Mouse (Mus musculus): ENCODE data around the gene Erbb3. TPM values are rescaled to one million over a fixed set of nuclear protein-coding genes. Genes with fewer than 3 reads are reported as not detected.

Erbb3 gene
- total and polyA plus RNA-seq, 2 experiments from 2014 or later = 0.41 to 1.3 TPM

- Histone ChIP-seq H3K27ac (ENCODE audit: low read depth, low read length) (no peak overlapping the region), H3K27me3 (ENCODE audit: insufficient read depth, low read length) (peaks cover 9% of the 10 kb centered on the region), H3K4me1 (ENCODE audit: insufficient read depth) (no peaks in the 10 kb centered on the region), H3K9ac (no peak overlapping the region), H3K36me3 (ENCODE audit: insufficient read depth) (no peaks in the 10 kb centered on the region), H3K4me2 (ENCODE audit: low read depth) (no peak overlapping the region), H3K4me3 (ENCODE audit: low read depth, low read length) (no peak overlapping the region), H3K9me3 (ENCODE audit: low read length) (no peaks in the 10 kb centered on the region)
- DNase-seq (no peak), ATAC-seq (no peak)
- WGBS = 31% methylated on average over 7 of the region's 7 CpGs
- no peak for TF ChIP-seq CTCF (IDR thresholded peaks at IDR 0.05; ENCODE audit: low read depth)
Observed at GRCm38 (mm10) chr10:128583644-128584043, 5.8 kb downstream of the Erbb3 start.

GRCm38 (mm10) chr10:128579731-128580130, 9.7 kb downstream of the Erbb3 start:
- no peak for ATAC-seq
- Histone ChIP-seq H3K36me3 (ENCODE audit: insufficient read depth) (no peaks in the 10 kb centered on the region), H3K4me1 (ENCODE audit: insufficient read depth) (no peaks in the 10 kb centered on the region), H3K4me3 (ENCODE audit: low read depth, low read length) (no peak overlapping the region), H3K9ac (no peak overlapping the region), H3K27me3 (ENCODE audit: insufficient read depth, low read length) (no peaks in the 10 kb centered on the region; the same call in 1 of the 2 replicates), H3K27ac (ENCODE audit: low read depth, low read length) (no peak overlapping the region), H3K9me3 (ENCODE audit: low read length) (no peaks in the 10 kb centered on the region), H3K4me2 (ENCODE audit: low read depth) (no peak overlapping the region)
- WGBS = 82% methylated on average over 4 of the region's 4 CpGs
- no peak for DNase-seq
- TF ChIP-seq CTCF (IDR thresholded peaks at IDR 0.05; ENCODE audit: low read depth) = no peak

GRCm38 (mm10) chr10:128579298-128579697, 10.2 kb downstream of the Erbb3 start:
- H3K4me3 ChIP-seq (ENCODE audit: low read depth, low read length) = no peak overlapping the region
- H3K27me3 ChIP-seq (ENCODE audit: insufficient read depth, low read length) = no peaks in the 10 kb centered on the region
- WGBS = 87% methylated on average over 3 of the region's 3 CpGs
- H3K27ac ChIP-seq (ENCODE audit: low read depth, low read length) = no peak overlapping the region
- no peaks in the 10 kb centered on the region for H3K9me3 ChIP-seq (ENCODE audit: low read length)
- DNase-seq = no peak
- no peaks in the 10 kb centered on the region for H3K36me3 ChIP-seq (ENCODE audit: insufficient read depth)
- TF ChIP-seq CTCF (IDR thresholded peaks at IDR 0.05; ENCODE audit: low read depth) = no peak
- H3K4me2 ChIP-seq (ENCODE audit: low read depth) = no peak overlapping the region
- H3K4me1 ChIP-seq (ENCODE audit: insufficient read depth) = no peaks in the 10 kb centered on the region
- no peak overlapping the region for H3K9ac ChIP-seq
- ATAC-seq = no peak

- H3K4me3 ChIP-seq (ENCODE audit: low read depth, low read length) = no peak overlapping the region
- H3K27me3 ChIP-seq (ENCODE audit: insufficient read depth, low read length) = no peaks in the 10 kb centered on the region
- H3K4me1 ChIP-seq (ENCODE audit: insufficient read depth) = no peaks in the 10 kb centered on the region
- no peaks in the 10 kb centered on the region for H3K36me3 ChIP-seq (ENCODE audit: insufficient read depth)
- ATAC-seq (no peak), DNase-seq (no peak)
- H3K27ac ChIP-seq (ENCODE audit: low read depth, low read length) = no peak overlapping the region
- no peak overlapping the region for H3K9ac ChIP-seq
- no peaks in the 10 kb centered on the region for H3K9me3 ChIP-seq (ENCODE audit: low read length)
- no peak overlapping the region for H3K4me2 ChIP-seq (ENCODE audit: low read depth)
- no peak for TF ChIP-seq CTCF (IDR thresholded peaks at IDR 0.05; ENCODE audit: low read depth)
- WGBS = 76% methylated on average over 11 of the region's 11 CpGs
Observed at GRCm38 (mm10) chr10:128578330-128578729, 11.1 kb downstream of the Erbb3 start.

- Histone ChIP-seq H3K36me3 (ENCODE audit: insufficient read depth) (no peaks in the 10 kb centered on the region), H3K4me3 (ENCODE audit: low read depth, low read length) (no peak overlapping the region), H3K9ac (no peak overlapping the region), H3K4me2 (ENCODE audit: low read depth) (no peak overlapping the region), H3K9me3 (ENCODE audit: low read length) (no peaks in the 10 kb centered on the region), H3K4me1 (ENCODE audit: insufficient read depth) (no peaks in the 10 kb centered on the region), H3K27me3 (ENCODE audit: insufficient read depth, low read length) (no peaks in the 10 kb centered on the region), H3K27ac (ENCODE audit: low read depth, low read length) (no peak overlapping the region)
- DNase-seq (no peak), ATAC-seq (no peak)
- 90% methylated on average over 2 of the region's 2 CpGs for whole genome bisulfite sequencing
- peak; percentile 37 for TF ChIP-seq CTCF (IDR thresholded peaks at IDR 0.05; ENCODE audit: low read depth)
Observed at GRCm38 (mm10) chr10:128575063-128575462, 14.4 kb downstream of the Erbb3 start.

- WGBS = 2% methylated on average over 58 of the region's 58 CpGs
- Histone ChIP-seq H3K4me3 (ENCODE audit: low read depth, low read length) (peak within 1 kb of the TSS; percentile 84), H3K4me1 (ENCODE audit: insufficient read depth) (peaks cover 7% of the 10 kb centered on the region; the same call in 1 of the 2 replicates), H3K9ac (peak within 1 kb of the TSS; percentile 78), H3K9me3 (ENCODE audit: low read length) (no peaks in the 10 kb centered on the region), H3K27ac (ENCODE audit: low read depth, low read length) (peak within 1 kb of the TSS; percentile 83), H3K4me2 (ENCODE audit: low read depth) (peak within 1 kb of the TSS; percentile 76), H3K27me3 (ENCODE audit: insufficient read depth, low read length) (no peaks in the 10 kb centered on the region), H3K36me3 (ENCODE audit: insufficient read depth) (peaks cover 21% of the 10 kb centered on the region)
- DNase-seq (peak; percentile 99), ATAC-seq (peak; percentile 99)
- TF ChIP-seq CTCF (IDR thresholded peaks at IDR 0.05; ENCODE audit: low read depth) = no peak; the same call in 1 of the 2 replicates
Observed at GRCm38 (mm10) chr10:128565788-128566531, 23.5 kb downstream of the Erbb3 start, which contains the start of gene Pa2g4. Pa2g4 (minus strand) TSS chr10:128565987.

GRCm38 (mm10) chr10:128565206-128565787, 24.2 kb downstream of the Erbb3 start:
- peaks cover 7% of the 10 kb centered on the region; the same call in 1 of the 2 replicates for H3K4me1 ChIP-seq (ENCODE audit: insufficient read depth)
- under 1% methylated on average over 38 of the region's 46 CpGs for WGBS
- H3K4me3 ChIP-seq (ENCODE audit: low read depth, low read length) = peak overlapping the region; percentile 84
- ATAC-seq (peak; percentile 37), DNase-seq (no peak)
- TF ChIP-seq CTCF (IDR thresholded peaks at IDR 0.05; ENCODE audit: low read depth) = 0 out of 2 replicates have a peak, but pooled peaks have one; percentile 2
- H3K4me2 ChIP-seq (ENCODE audit: low read depth) = peak overlapping the region; percentile 76
- H3K9ac ChIP-seq = peak overlapping the region; percentile 78
- H3K27me3 ChIP-seq (ENCODE audit: insufficient read depth, low read length) = no peaks in the 10 kb centered on the region
- peak overlapping the region; percentile 83 for H3K27ac ChIP-seq (ENCODE audit: low read depth, low read length)
- H3K36me3 ChIP-seq (ENCODE audit: insufficient read depth) = peaks cover 28% of the 10 kb centered on the region
- no peaks in the 10 kb centered on the region for H3K9me3 ChIP-seq (ENCODE audit: low read length)

Measured in forebrain, postnatal 0 days (tissue).